Mouse (Mus musculus): Measurements from ENCODE around the gene Nfia. TPM values are rescaled to one million over a fixed set of nuclear protein-coding genes. Genes with fewer than 3 reads are reported as not detected.

The Nfia gene
- total RNA-seq, 2 experiments from 2014 or later: 57.0 to 57.8 TPM

DNA sequence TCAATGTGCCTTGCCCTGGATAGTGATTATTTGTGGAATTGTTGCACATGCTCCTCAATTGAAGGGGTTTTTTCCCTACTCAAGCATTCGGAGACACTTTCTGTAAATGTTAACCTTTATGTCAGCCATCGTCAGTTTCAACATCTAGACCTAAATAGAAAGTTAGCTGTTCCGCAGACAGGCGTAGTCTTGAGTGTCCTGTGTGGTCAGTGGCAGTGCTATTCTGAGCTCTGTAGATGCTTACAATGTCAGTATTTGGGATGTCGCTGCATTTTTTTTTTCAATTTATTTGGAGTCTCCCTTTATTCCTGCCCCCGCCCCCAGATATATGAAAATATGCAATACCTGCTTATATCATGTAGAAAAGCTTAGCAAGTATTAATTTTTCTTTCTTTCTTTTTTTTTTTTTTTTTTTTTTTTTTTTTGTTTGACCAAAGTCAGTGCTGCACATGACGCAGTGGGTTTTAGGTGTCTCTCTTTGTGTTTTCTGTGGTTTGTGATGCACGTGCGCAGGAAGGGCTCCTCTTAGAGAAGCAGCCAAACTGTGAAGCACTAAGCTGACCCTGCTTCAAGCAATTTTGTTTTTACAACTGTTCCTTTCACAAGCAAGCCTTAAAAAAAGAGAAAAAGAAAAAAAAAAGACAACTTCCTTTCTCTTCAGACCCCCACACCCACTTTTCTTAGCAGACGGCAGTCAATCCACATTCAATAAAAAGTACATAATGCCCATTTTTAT lies 340.9 kb downstream of the Nfia start:
- H3K27ac ChIP-seq: no peak overlapping the region
- intact Hi-C loops (cut with DNase I): loop anchor here (10.0 kb wide), 1 partner anchor 141 kb away; no protein-coding TSS in a partner anchor

DNA sequence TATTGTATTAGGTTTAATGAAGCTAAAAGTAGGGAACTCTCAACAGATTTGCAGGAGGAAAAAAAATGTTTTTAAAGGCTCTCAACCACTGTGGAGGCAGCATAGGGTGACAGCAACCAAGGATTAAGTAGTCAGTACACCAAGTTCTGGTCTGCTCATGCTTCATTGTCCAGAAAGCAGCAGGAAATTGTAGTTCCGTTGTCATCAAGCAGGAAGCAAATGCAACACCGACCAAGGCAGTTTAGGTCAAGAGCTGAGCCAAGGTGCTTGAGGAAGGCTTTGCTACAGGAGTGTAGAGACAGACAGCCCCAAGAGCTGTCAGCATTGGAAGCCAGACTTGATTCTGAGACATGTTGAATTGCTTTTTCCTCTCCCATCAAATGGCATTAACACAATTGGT lies 342.4 kb downstream of the Nfia start:
- intact Hi-C loops (cut with DNase I): loop anchor here (5.0 to 10.0 kb wide), 2 partner anchors 140 to 553 kb away; no protein-coding TSS in a partner anchor
- Histone ChIP-seq H3K27ac (no peak overlapping the region), H3K4me3 (no peak overlapping the region)
- TF ChIP-seq CTCF (IDR thresholded peaks at IDR 0.05): no peak
- DNase-seq: no peak

More for the DNA sequence above, 340.9 kb downstream of the Nfia start:
- DNase-seq: no peak
- no peak for TF ChIP-seq CTCF (IDR thresholded peaks at IDR 0.05)
- no peak overlapping the region for H3K4me3 ChIP-seq

- no peak overlapping the region for H3K4me3 ChIP-seq
- intact Hi-C loops (cut with DNase I): loop anchor here (5.0 to 10.0 kb wide), 2 partner anchors 139 to 553 kb away; no protein-coding TSS in a partner anchor
- no peak overlapping the region for H3K27ac ChIP-seq
- no peak for TF ChIP-seq CTCF (IDR thresholded peaks at IDR 0.05)
- DNase-seq: no peak
These were observed 342.9 kb downstream of the Nfia start for GRCm38 (mm10) chr4:98115401-98115800.

- DNase-seq: no peak
- no peak for TF ChIP-seq CTCF (IDR thresholded peaks at IDR 0.05)
- intact Hi-C loops (cut with DNase I): loop anchor here (5.0 to 10.0 kb wide), 2 partner anchors 139 to 554 kb away; no protein-coding TSS in a partner anchor
- H3K4me3 ChIP-seq: no peak overlapping the region
- no peak overlapping the region for H3K27ac ChIP-seq
These were observed 343.5 kb downstream of the Nfia start for GRCm38 (mm10) chr4:98116046-98116445.

DNA sequence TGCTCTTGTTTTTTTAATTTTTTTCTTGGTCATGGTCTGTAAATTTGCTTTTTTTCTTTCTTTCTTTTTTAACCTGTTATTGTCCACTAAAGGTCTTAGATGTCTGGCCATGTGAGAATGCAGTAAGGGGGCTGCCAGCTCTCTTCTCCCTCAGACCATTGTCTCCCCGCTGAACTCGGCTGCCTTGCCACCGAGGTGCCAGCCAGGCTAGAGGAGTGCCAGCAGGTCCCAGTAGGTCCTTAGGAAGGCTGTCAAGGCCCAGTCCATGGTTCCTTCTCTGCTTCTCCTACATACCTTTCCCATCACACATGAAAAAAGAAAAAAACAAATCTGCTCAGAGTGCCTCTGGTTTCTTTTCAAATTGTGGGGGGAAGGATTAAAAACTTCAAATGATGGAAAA lies 345.6 kb downstream of the Nfia start:
- no peak for TF ChIP-seq CTCF (IDR thresholded peaks at IDR 0.05)
- no peak overlapping the region for H3K4me3 ChIP-seq
- intact Hi-C loops (cut with DNase I): loop anchor here (5.0 to 10.0 kb wide), 2 partner anchors 137 to 556 kb away; no protein-coding TSS in a partner anchor

GRCm38 (mm10) chr4:98118761-98119675 lies 346.5 kb downstream of the Nfia start:
- intact Hi-C loops (cut with DNase I): loop anchor here (5.0 to 10.0 kb wide), 2 partner anchors 136 to 557 kb away; no protein-coding TSS in a partner anchor
- Histone ChIP-seq H3K4me3 (no peak overlapping the region), H3K27ac (peak overlapping the region; percentile 38)
- no peak for TF ChIP-seq CTCF (IDR thresholded peaks at IDR 0.05)
- DNase-seq: no peak

More for the DNA sequence above, 345.6 kb downstream of the Nfia start:
- DNase-seq: no peak
- H3K27ac ChIP-seq: peak overlapping the region; percentile 46; the same call in 1 of the 2 replicates

- DNase-seq: no peak
- H3K27ac ChIP-seq: no peak overlapping the region
- TF ChIP-seq CTCF (IDR thresholded peaks at IDR 0.05): no peak
- intact Hi-C loops (cut with DNase I): loop anchor here (5.0 to 10.0 kb wide), 2 partner anchors 135 to 558 kb away; no protein-coding TSS in a partner anchor
- no peak overlapping the region for H3K4me3 ChIP-seq
These were observed 347.5 kb downstream of the Nfia start for GRCm38 (mm10) chr4:98119949-98120531.

DNA sequence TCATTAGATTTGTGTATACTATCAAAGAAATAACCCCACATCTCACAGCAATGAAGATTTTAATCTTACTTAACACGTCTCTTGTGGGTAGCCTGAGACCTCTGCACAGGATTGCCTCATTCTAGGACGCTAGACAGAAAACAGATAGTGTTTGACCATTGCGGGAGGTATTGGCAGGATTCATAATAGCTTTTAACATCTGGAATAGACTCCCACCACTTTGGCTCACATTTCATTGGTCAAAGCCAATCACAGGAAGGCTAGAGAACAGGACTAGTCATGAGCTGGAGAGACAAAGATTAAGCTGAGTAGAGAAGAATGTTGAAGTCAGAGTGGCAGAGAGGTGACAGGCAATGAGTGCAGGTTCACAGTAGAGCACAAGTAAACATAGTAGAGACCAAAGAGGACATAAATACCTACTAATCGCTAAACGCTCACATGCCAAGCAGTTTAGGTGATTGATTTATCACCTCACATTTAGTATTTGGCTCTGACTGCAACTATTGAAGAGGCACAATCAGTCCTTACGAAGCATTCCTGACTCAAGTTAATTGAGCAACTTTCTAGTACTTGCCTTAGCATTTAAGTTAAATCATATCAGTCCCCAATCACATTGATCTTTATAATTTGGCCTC lies 348.3 kb downstream of the Nfia start:
- no peak for DNase-seq

GRCm38 (mm10) chr4:98126003-98126677 lies 353.6 kb downstream of the Nfia start:
- intact Hi-C loops (cut with DNase I): no loop called here
- Histone ChIP-seq H3K27ac (no peak overlapping the region), H3K4me3 (no peak overlapping the region)
- no peak for DNase-seq
- no peak for TF ChIP-seq CTCF (IDR thresholded peaks at IDR 0.05)

More for the DNA sequence above, 348.3 kb downstream of the Nfia start:
- intact Hi-C loops (cut with DNase I): no loop called here
- no peak overlapping the region for H3K4me3 ChIP-seq
- no peak for TF ChIP-seq CTCF (IDR thresholded peaks at IDR 0.05)
- H3K27ac ChIP-seq: no peak overlapping the region

- H3K27ac ChIP-seq: no peak overlapping the region
- DNase-seq: no peak
- no peak overlapping the region for H3K4me3 ChIP-seq
- intact Hi-C loops (cut with DNase I): no loop called here
- no peak for TF ChIP-seq CTCF (IDR thresholded peaks at IDR 0.05)
These were observed 358.3 kb downstream of the Nfia start for GRCm38 (mm10) chr4:98130798-98131197.

- H3K4me3 ChIP-seq: no peak overlapping the region
- intact Hi-C loops (cut with DNase I): no loop called here
- H3K27ac ChIP-seq: no peak overlapping the region
- no peak for TF ChIP-seq CTCF (IDR thresholded peaks at IDR 0.05)
- DNase-seq: no peak
These were observed 361.5 kb downstream of the Nfia start for GRCm38 (mm10) chr4:98134027-98134426.
